In the genomic region with DNA sequence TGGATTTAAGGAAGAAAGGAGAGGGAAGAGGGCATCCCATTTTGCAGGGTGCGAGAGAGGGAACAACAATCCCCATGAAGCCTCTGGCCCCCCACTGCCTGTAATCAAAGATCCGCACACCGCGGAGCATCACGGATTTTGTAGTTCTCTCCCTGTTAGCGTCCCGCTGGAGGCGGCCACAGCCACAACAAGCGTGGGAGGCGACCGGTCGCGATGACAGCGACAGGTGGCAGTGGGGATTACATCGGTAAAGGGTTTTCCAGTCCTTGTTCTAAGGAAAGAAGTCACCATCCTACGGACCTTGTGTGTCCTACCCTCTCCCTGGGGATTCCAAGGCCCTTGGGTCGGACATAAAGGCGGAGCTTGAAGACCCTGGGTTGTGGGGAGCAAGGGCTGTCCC, we compare ENCODE assay signal across 9 mouse cellular contexts. TPM values are rescaled to one million over a fixed set of nuclear protein-coding genes. Genes with fewer than 3 reads are reported as not detected.
DNase-seq lines count a peak whose midpoint lies in the region; TF ChIP-seq lines count a peak whose summit lies in the region.
"Had no signal": no experiment of that assay in that cellular context is flagged by ENCODE, and none has a peak within 500 bp of the region (broad histone marks: within the 10 kb centered on the region; RNA-seq: fewer than 3 reads in every experiment).

No protein-coding gene starts in this region.

- H3K4me3 ChIP-seq in spleen, adult 2 months (ENCODE audit: extremely low read depth, insufficient read depth, insufficient read length) = peak overlapping the region; percentile 25; the same call in 1 of the 2 replicates
- H3K4me3 ChIP-seq in heart, embryonic 10.5 days = peak overlapping the region; percentile 51

- peaks cover 10% of the 10 kb centered on the region for H3K36me3 ChIP-seq in spleen, adult 2 months (ENCODE audit: control insufficient read depth, insufficient read depth, low read length)
- no peaks in the 10 kb centered on the region for H3K36me3 ChIP-seq in heart, embryonic 10.5 days

- H3K4me1 ChIP-seq in spleen, adult 2 months (ENCODE audit: control insufficient read depth, insufficient read depth, insufficient read length) = peaks cover 27% of the 10 kb centered on the region
- peaks cover 37% of the 10 kb centered on the region for H3K4me1 ChIP-seq in heart, embryonic 10.5 days

- H3K27me3 ChIP-seq in spleen, adult 2 months (ENCODE audit: control insufficient read depth, insufficient read depth, low read length) = peaks cover 6% of the 10 kb centered on the region
- peaks cover 80% of the 10 kb centered on the region for H3K27me3 ChIP-seq in heart, embryonic 10.5 days (ENCODE audit: insufficient read depth, poor library complexity, severe bottlenecking)

- H3K9me3 ChIP-seq in heart, embryonic 10.5 days = no peaks in the 10 kb centered on the region

- no peak overlapping the region for H3K27ac ChIP-seq in spleen, adult 2 months (ENCODE audit: insufficient read depth, low read length)
- H3K27ac ChIP-seq in heart, embryonic 10.5 days = no peak overlapping the region
- H3K27ac ChIP-seq: macrophage had no signal

- TF ChIP-seq POLR2A in spleen, adult 2 months (IDR thresholded peaks at IDR 0.05; ENCODE audit: low read depth, low read length) = no peak

- 4% methylated on average over 18 of the region's 18 CpGs for WGBS in spleen, adult 2 months
- WGBS in heart, embryonic 10.5 days = under 1% methylated on average over 18 of the region's 18 CpGs

- TF ChIP-seq CTCF in spleen, adult 2 months (IDR thresholded peaks at IDR 0.05; ENCODE audit: extremely low read depth, insufficient read depth, insufficient read length, insufficient replicate concordance) = no peak

- DNase-seq in spleen, adult 2 months (ENCODE audit: low read depth in 1 of 2, low spot score in 2 of 2) = no peak
- no peak for DNase-seq in spleen, adult 12 weeks (ENCODE audit: low spot score)
- DNase-seq in cerebellum, postnatal 14 days = peak; percentile 90
- DNase-seq in heart, embryonic 10.5 days (ENCODE audit: low spot score) = no peak
- DNase-seq in layer of hippocampus, adult 9-11 months = peak; percentile 89
- peak; percentile 60 for DNase-seq in lung, postnatal 10 days
- DNase-seq in right cerebral cortex, postnatal 14 days = peak; percentile 81
- no peak for DNase-seq in c-Kit-positive CD71-positive TER-119-positive erythroid progenitor cells, embryonic 14.5 days (ENCODE audit: low spot score)

RNA-seq across cellular contexts. Expression of a gene that starts 3.5 kb away (rescaled TPM):
- 3.5 and 4.2 TPM in 2 replicates for polyA plus RNA-seq in spleen, adult 2 months (2012; rRNA removed)
- polyA plus RNA-seq in heart, embryonic 10.5 days (2016; fragmentation: Nextera tagmentation; extraction: Ambion mirVana) = 0.02 and 0.24 TPM in 2 replicates

RNA-seq across cellular contexts. Expression of a gene that starts 14.8 kb away (rescaled TPM):
- polyA plus RNA-seq in spleen, adult 2 months (2012; rRNA removed) = 256 and 335 TPM in 2 replicates
- 0.64 TPM in 1 of 2 replicates, not detected in the other for polyA plus RNA-seq in heart, embryonic 10.5 days (2016; fragmentation: Nextera tagmentation; extraction: Ambion mirVana)

RNA-seq across cellular contexts. Expression of a gene that starts 33.2 kb away (rescaled TPM):
- 162 and 211 TPM in 2 replicates for polyA plus RNA-seq in spleen, adult 2 months (2012; rRNA removed)
- polyA plus RNA-seq in heart, embryonic 10.5 days (2016; fragmentation: Nextera tagmentation; extraction: Ambion mirVana) = 59.9 and 65.3 TPM in 2 replicates

RNA-seq across cellular contexts. Expression of a gene that starts 38.3 kb away (rescaled TPM):
- polyA plus RNA-seq in spleen, adult 2 months (2012; rRNA removed) = 118 and 121 TPM in 2 replicates
- polyA plus RNA-seq in heart, embryonic 10.5 days (2016; fragmentation: Nextera tagmentation; extraction: Ambion mirVana) = 96.8 and 101 TPM in 2 replicates

RNA-seq across cellular contexts. Expression of a gene that starts 55.1 kb away (rescaled TPM):
- polyA plus RNA-seq in spleen, adult 2 months (2012; rRNA removed) = 285 and 365 TPM in 2 replicates
- polyA plus RNA-seq in heart, embryonic 10.5 days (2016; fragmentation: Nextera tagmentation; extraction: Ambion mirVana) = 0.12 and 0.15 TPM in 2 replicates

Comparison
In these comparisons a context has a peak if more than half of its experiments do, and no peak if none do; other contexts are left out.
1. DNase-seq: peak in cerebellum, postnatal 14 days (2 of 2), layer of hippocampus, adult 9-11 months (single experiment), lung, postnatal 10 days (single experiment) and right cerebral cortex, postnatal 14 days (single experiment); none in spleen, adult 2 months (0 of 2), spleen, adult 12 weeks (single experiment), heart, embryonic 10.5 days (single experiment) and c-Kit-positive CD71-positive TER-119-positive erythroid progenitor cells, embryonic 14.5 days (single experiment).
2. RNA of a gene that starts 14.8 kb away (polyA plus RNA-seq): 256 to 335 TPM in spleen, adult 2 months; 0.64 TPM in heart, embryonic 10.5 days; every median in the first group is over 100 times any median in the second.